Mouse (Mus musculus) G1E (cell line): ENCODE data around the gene Spdl1.

Experiments used
- CTCF ChIP-seq: IDR thresholded peaks from 2 replicates; pipeline ENCODE4 v1.5.1; 2012; ENCODE audit warnings: low read depth, low read length, inconsistent platforms, mixed read lengths
- GATA1 ChIP-seq: IDR thresholded peaks from 2 replicates; pipeline ENCODE4 v1.6.1; 2012; ENCODE audit warnings: borderline replicate concordance, low read length, inconsistent platforms, mixed read lengths
- TAL1 ChIP-seq: conservative IDR thresholded peaks from 2 replicates; pipeline ENCODE4 v1.6.1; 2012; ENCODE audit warnings: low read depth, low read length, inconsistent platforms, mixed read lengths

DNA sequence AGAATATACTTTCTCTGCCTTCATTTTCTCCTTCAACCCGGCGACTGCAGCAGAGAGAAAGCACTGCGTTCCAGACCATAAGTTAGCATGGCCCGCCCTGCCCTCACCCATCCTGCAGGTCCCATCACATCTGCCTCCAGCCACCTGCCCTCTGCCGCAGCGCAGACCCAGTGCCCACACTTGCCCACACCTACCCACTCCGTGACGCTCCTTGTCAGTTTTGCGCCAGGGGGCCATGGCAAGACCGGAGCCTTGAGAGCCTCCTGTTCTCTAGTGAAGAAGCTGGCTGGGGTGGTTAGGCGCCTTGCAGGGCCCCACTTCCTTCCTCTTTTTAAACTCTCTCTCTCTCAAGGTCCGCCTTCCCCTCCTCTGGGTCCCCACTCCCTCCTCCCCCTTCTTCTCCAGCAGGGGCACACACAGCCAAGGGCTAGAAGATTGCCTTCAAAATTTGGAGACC, 49.8 kb downstream of the Spdl1 start, which contains the start of gene Dock2:
- no peak for TF ChIP-seq CTCF
- no peak for TF ChIP-seq TAL1
- TF ChIP-seq GATA1: no peak
